Mouse (Mus musculus): Measurements from ENCODE around the gene Prep. TPM values are rescaled to one million over a fixed set of nuclear protein-coding genes. Genes with fewer than 3 reads are reported as not detected.

Gene Prep
- polyA plus RNA-seq, 2 experiments from 2014 or later = 2.5 to 3.4 TPM

- no peak for ATAC-seq
These were observed 126.6 kb downstream of the Prep start for GRCm38 (mm10) chr10:45193330-45194310.

- no peak for ATAC-seq
These were observed 127.5 kb downstream of the Prep start for GRCm38 (mm10) chr10:45194531-45194930.

- no peak for ATAC-seq
These were observed 137.6 kb downstream of the Prep start for GRCm38 (mm10) chr10:45204582-45204981.

GRCm38 (mm10) chr10:45210201-45210600 is 143.2 kb downstream of the Prep start:
- ATAC-seq = no peak

GRCm38 (mm10) chr10:45216676-45217075 is 149.7 kb downstream of the Prep start:
- no peak for ATAC-seq

Other genes starting within 250 kb of the Prep start
- not detected for gene Popdc3, start 110.9 kb downstream of the Prep start, polyA plus RNA-seq (2017; shearing (Covaris generic))